Comparison of ENCODE assay signal across 8 mouse cellular contexts in genomic region chr4:100028641-100029040, GRCm38 (mm10).
DNase-seq lines count a peak whose midpoint lies in the region; ATAC-seq and TF ChIP-seq lines count a peak whose summit lies in the region.

No protein-coding gene starts in this region.

- WGBS in heart, embryonic 11.5 days (ENCODE audit: insufficient replicate concordance): 11% methylated on average over 3 of the region's 3 CpGs
- WGBS in liver, postnatal 0 days (ENCODE audit: insufficient replicate concordance): 6% methylated on average over 3 of the region's 3 CpGs

- H3K9ac ChIP-seq in heart, embryonic 11.5 days (ENCODE audit: low read depth, low read length): no peak overlapping the region
- H3K9ac ChIP-seq in liver, postnatal 0 days (replicated peaks): no peak overlapping the region

- no peak overlapping the region for H3K27ac ChIP-seq in heart, embryonic 11.5 days (ENCODE audit: low read depth, low read length)
- peak overlapping the region; percentile 9; the same call in 1 of the 2 replicates for H3K27ac ChIP-seq in gastrocnemius, adult 2 months
- no peak overlapping the region for H3K27ac ChIP-seq in liver, postnatal 0 days (ENCODE audit: low read depth)

- peaks cover 7% of the 10 kb centered on the region; the same call in 1 of the 2 replicates for H3K4me1 ChIP-seq in heart, embryonic 11.5 days (ENCODE audit: control insufficient read depth, insufficient read depth, low read length)
- no peaks in the 10 kb centered on the region for H3K4me1 ChIP-seq in liver, postnatal 0 days (ENCODE audit: insufficient read depth)

- ATAC-seq in heart, embryonic 11.5 days (replicated peaks; ENCODE audit: insufficient number of reproducible peaks, low FRiP score, low TSS enrichment): no peak
- no peak for ATAC-seq in liver, postnatal 0 days

- intact Hi-C loops in gastrocnemius, adult 2 months (cut with DNase I): loop anchor here (2.0 kb wide), 1 partner anchor 380 kb away; no protein-coding TSS in a partner anchor

- peak; percentile 92 for DNase-seq in heart, adult 11 months
- peak; percentile 48 for DNase-seq in Muller cell, postnatal 12 days (ENCODE audit: inconsistent ontology term)
- peak; percentile 85 to 90 for DNase-seq in cerebellum, postnatal 14 days
- DNase-seq in gastrocnemius, adult 2 months: peak; percentile 78
- DNase-seq in kidney, postnatal 14 days: peak; percentile 83
- peak; percentile 61 for DNase-seq in liver, postnatal 0 days
- peak; percentile 81 for DNase-seq in right cerebral cortex, postnatal 14 days

- no peaks in the 10 kb centered on the region for H3K27me3 ChIP-seq in heart, embryonic 11.5 days (ENCODE audit: control insufficient read depth, insufficient read depth, low read length)
- H3K27me3 ChIP-seq in liver, postnatal 0 days (ENCODE audit: insufficient read depth, low read length): no peaks in the 10 kb centered on the region

- no peak for TF ChIP-seq EP300 in liver, postnatal 0 days (IDR thresholded peaks at IDR 0.05; ENCODE audit: low read depth)

- H3K4me3 ChIP-seq in heart, embryonic 11.5 days (ENCODE audit: low read depth, low read length): no peak overlapping the region
- H3K4me3 ChIP-seq in gastrocnemius, adult 2 months: no peak overlapping the region
- no peak overlapping the region for H3K4me3 ChIP-seq in liver, postnatal 0 days (ENCODE audit: low read depth, low read length)

- H3K9me3 ChIP-seq in heart, embryonic 11.5 days (replicated peaks; ENCODE audit: control insufficient read depth, low read length): no peaks in the 10 kb centered on the region
- H3K9me3 ChIP-seq in liver, postnatal 0 days (ENCODE audit: low read length): no peaks in the 10 kb centered on the region

- H3K36me3 ChIP-seq in heart, embryonic 11.5 days (ENCODE audit: control insufficient read depth, insufficient read depth, low read length): no peaks in the 10 kb centered on the region
- no peaks in the 10 kb centered on the region for H3K36me3 ChIP-seq in liver, postnatal 0 days (replicated peaks; ENCODE audit: insufficient read depth, low read length)

- peak; percentile 89 for TF ChIP-seq CTCF in gastrocnemius, adult 2 months (IDR thresholded peaks at IDR 0.05)
- TF ChIP-seq CTCF in liver, postnatal 0 days (IDR thresholded peaks at IDR 0.05; ENCODE audit: low read depth): peak; percentile 84

- no peak overlapping the region for H3K4me2 ChIP-seq in heart, embryonic 11.5 days
- H3K4me2 ChIP-seq in liver, postnatal 0 days (ENCODE audit: low read depth, low read length): no peak overlapping the region
